Mouse (Mus musculus): Measurements from ENCODE around the gene Sfn. TPM values are rescaled to one million over a fixed set of nuclear protein-coding genes. Genes with fewer than 3 reads are reported as not detected.
A peak's percentile ranks its signal among the peaks of the same experiment; 100 is the strongest.

The Sfn gene
- polyA plus RNA-seq, 1 experiment from 2014 or later, result 339 TPM

DNA sequence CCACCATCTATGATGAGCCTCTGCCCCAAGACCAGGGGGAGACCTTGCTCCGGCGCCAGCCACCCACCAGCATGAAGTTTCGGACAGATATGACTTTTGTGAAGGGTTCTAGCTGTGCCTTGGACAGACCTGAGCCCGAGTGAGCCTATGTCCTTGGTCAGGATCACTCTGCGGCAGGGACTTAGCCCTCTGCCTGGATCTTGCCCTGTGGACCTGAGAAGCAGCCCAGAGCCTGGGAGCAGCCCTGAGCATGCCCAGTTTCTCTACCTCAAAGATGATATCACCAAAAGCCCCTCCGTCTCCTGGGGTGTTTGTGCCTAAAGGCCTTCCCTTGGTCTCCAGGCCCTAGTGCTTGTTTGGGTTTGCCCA, 18.3 kb downstream of the Sfn start:
- ATAC-seq (ENCODE audit: insufficient read depth, low FRiP score), result 0 out of 2 replicates have a peak, but pooled peaks have one; percentile 38
- H3K4me3 ChIP-seq (replicated peaks; ENCODE audit: low read length), result peak overlapping the region; percentile 77
- H3K27ac ChIP-seq (ENCODE audit: low read length), result peak overlapping the region; percentile 75
- 51% methylated on average over 6 of the region's 6 CpGs for WGBS
- peak overlapping the region; percentile 89 for H3K4me2 ChIP-seq (ENCODE audit: low read depth, low read length)
- peak overlapping the region; percentile 90 for H3K9ac ChIP-seq (ENCODE audit: low read length)
- peaks cover 13% of the 10 kb centered on the region for H3K4me1 ChIP-seq (ENCODE audit: control insufficient read depth, insufficient read depth, low read length)
- H3K9me3 ChIP-seq (replicated peaks; ENCODE audit: control insufficient read depth, low read length), result no peaks in the 10 kb centered on the region
- H3K27me3 ChIP-seq (ENCODE audit: control insufficient read depth, insufficient read depth, low read length), result no peaks in the 10 kb centered on the region
- H3K36me3 ChIP-seq (ENCODE audit: control insufficient read depth, insufficient read depth, low read length), result peaks cover 12% of the 10 kb centered on the region; the same call in 1 of the 2 replicates

DNA sequence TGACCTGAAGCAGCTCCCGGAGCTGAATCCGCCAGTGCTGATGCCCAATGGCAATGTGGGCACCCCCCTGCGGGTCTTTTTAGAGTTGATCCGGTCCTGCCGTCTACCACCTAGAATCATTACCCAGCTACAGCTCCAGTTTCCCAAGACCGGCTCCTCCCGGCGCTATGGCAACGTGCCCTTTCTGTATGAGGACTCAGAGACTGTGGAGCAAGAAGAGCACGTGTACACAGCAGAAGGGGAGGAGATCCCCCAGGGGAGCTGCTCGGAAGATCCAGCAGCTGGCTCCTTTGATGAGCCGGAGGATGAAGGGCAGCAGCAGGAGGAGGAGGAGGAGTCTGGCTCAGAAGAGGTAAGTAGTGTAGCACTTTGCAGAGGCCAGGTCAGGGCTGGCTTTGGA, 24.0 kb downstream of the Sfn start:
- WGBS, result 80% methylated on average over 12 of the region's 12 CpGs
- Histone ChIP-seq H3K36me3 (ENCODE audit: control insufficient read depth, insufficient read depth, low read length) (no peaks in the 10 kb centered on the region), H3K27me3 (ENCODE audit: control insufficient read depth, insufficient read depth, low read length) (no peaks in the 10 kb centered on the region), H3K4me2 (ENCODE audit: low read depth, low read length) (no peak overlapping the region), H3K27ac (ENCODE audit: low read length) (no peak overlapping the region), H3K9ac (ENCODE audit: low read length) (no peak overlapping the region), H3K9me3 (replicated peaks; ENCODE audit: control insufficient read depth, low read length) (no peaks in the 10 kb centered on the region), H3K4me3 (replicated peaks; ENCODE audit: low read length) (no peak overlapping the region), H3K4me1 (ENCODE audit: control insufficient read depth, insufficient read depth, low read length) (peaks cover 7% of the 10 kb centered on the region; the same call in 1 of the 2 replicates)
- ATAC-seq (ENCODE audit: insufficient read depth, low FRiP score), result no peak

- Histone ChIP-seq H3K4me3 (replicated peaks; ENCODE audit: low read length) (peak overlapping the region; percentile 94), H3K9me3 (replicated peaks; ENCODE audit: control insufficient read depth, low read length) (no peaks in the 10 kb centered on the region), H3K27ac (ENCODE audit: low read length) (peak overlapping the region; percentile 88; the same call in 1 of the 2 replicates), H3K27me3 (ENCODE audit: control insufficient read depth, insufficient read depth, low read length) (no peaks in the 10 kb centered on the region), H3K9ac (ENCODE audit: low read length) (peak overlapping the region; percentile 92), H3K36me3 (ENCODE audit: control insufficient read depth, insufficient read depth, low read length) (no peaks in the 10 kb centered on the region), H3K4me1 (ENCODE audit: control insufficient read depth, insufficient read depth, low read length) (peaks cover 7% of the 10 kb centered on the region; the same call in 1 of the 2 replicates), H3K4me2 (ENCODE audit: low read depth, low read length) (peak overlapping the region; percentile 98)
- peak; percentile 31 for ATAC-seq (ENCODE audit: insufficient read depth, low FRiP score)
- under 1% methylated on average over 41 of the region's 41 CpGs for WGBS
Measured at GRCm38 (mm10) chr4:133574843-133575202, 27.1 kb downstream of the Sfn start.

GRCm38 (mm10) chr4:133574070-133574842, 27.7 kb downstream of the Sfn start, which contains the start of gene Gpatch3:
Gene Gpatch3, plus strand, starts transcription at chr4:133574745.
- peak within 1 kb of the TSS; percentile 98 for H3K4me2 ChIP-seq (ENCODE audit: low read depth, low read length)
- H3K27ac ChIP-seq (ENCODE audit: low read length), result peak within 1 kb of the TSS; percentile 88
- H3K27me3 ChIP-seq (ENCODE audit: control insufficient read depth, insufficient read depth, low read length), result no peaks in the 10 kb centered on the region
- H3K36me3 ChIP-seq (ENCODE audit: control insufficient read depth, insufficient read depth, low read length), result no peaks in the 10 kb centered on the region
- peaks cover 7% of the 10 kb centered on the region; the same call in 1 of the 2 replicates for H3K4me1 ChIP-seq (ENCODE audit: control insufficient read depth, insufficient read depth, low read length)
- ATAC-seq (ENCODE audit: insufficient read depth, low FRiP score), result peak; percentile 89
- H3K9me3 ChIP-seq (replicated peaks; ENCODE audit: control insufficient read depth, low read length), result no peaks in the 10 kb centered on the region
- WGBS, result 6% methylated on average over 44 of the region's 44 CpGs
- H3K4me3 ChIP-seq (replicated peaks; ENCODE audit: low read length), result peak within 1 kb of the TSS; percentile 94
- peak within 1 kb of the TSS; percentile 92 for H3K9ac ChIP-seq (ENCODE audit: low read length)

- no peaks in the 10 kb centered on the region for H3K36me3 ChIP-seq (ENCODE audit: control insufficient read depth, insufficient read depth, low read length)
- H3K27me3 ChIP-seq (ENCODE audit: control insufficient read depth, insufficient read depth, low read length), result no peaks in the 10 kb centered on the region
- no peak overlapping the region for H3K4me2 ChIP-seq (ENCODE audit: low read depth, low read length)
- no peaks in the 10 kb centered on the region for H3K9me3 ChIP-seq (replicated peaks; ENCODE audit: control insufficient read depth, low read length)
- WGBS, result 40% methylated on average over 10 of the region's 10 CpGs
- ATAC-seq (ENCODE audit: insufficient read depth, low FRiP score), result 0 out of 2 replicates have a peak, but pooled peaks have one; percentile 14
- no peak overlapping the region for H3K4me3 ChIP-seq (replicated peaks; ENCODE audit: low read length)
- no peak overlapping the region for H3K27ac ChIP-seq (ENCODE audit: low read length)
- no peak overlapping the region for H3K9ac ChIP-seq (ENCODE audit: low read length)
- peaks cover 2% of the 10 kb centered on the region; the same call in 1 of the 2 replicates for H3K4me1 ChIP-seq (ENCODE audit: control insufficient read depth, insufficient read depth, low read length)
Measured at GRCm38 (mm10) chr4:133570066-133570466, 31.9 kb downstream of the Sfn start.

GRCm38 (mm10) chr4:133569291-133570065, 32.5 kb downstream of the Sfn start:
- H3K4me1 ChIP-seq (ENCODE audit: control insufficient read depth, insufficient read depth, low read length), result no peaks in the 10 kb centered on the region
- ATAC-seq (ENCODE audit: insufficient read depth, low FRiP score), result no peak
- H3K9me3 ChIP-seq (replicated peaks; ENCODE audit: control insufficient read depth, low read length), result 0 out of 2 replicates have a peak, but pooled peaks cover 2% of the 10 kb centered on the region
- no peak overlapping the region for H3K27ac ChIP-seq (ENCODE audit: low read length)
- no peak overlapping the region for H3K9ac ChIP-seq (ENCODE audit: low read length)
- H3K27me3 ChIP-seq (ENCODE audit: control insufficient read depth, insufficient read depth, low read length), result no peaks in the 10 kb centered on the region
- H3K4me2 ChIP-seq (ENCODE audit: low read depth, low read length), result no peak overlapping the region
- 66% methylated on average over 10 of the region's 10 CpGs for WGBS
- no peaks in the 10 kb centered on the region for H3K36me3 ChIP-seq (ENCODE audit: control insufficient read depth, insufficient read depth, low read length)
- no peak overlapping the region for H3K4me3 ChIP-seq (replicated peaks; ENCODE audit: low read length)

DNA sequence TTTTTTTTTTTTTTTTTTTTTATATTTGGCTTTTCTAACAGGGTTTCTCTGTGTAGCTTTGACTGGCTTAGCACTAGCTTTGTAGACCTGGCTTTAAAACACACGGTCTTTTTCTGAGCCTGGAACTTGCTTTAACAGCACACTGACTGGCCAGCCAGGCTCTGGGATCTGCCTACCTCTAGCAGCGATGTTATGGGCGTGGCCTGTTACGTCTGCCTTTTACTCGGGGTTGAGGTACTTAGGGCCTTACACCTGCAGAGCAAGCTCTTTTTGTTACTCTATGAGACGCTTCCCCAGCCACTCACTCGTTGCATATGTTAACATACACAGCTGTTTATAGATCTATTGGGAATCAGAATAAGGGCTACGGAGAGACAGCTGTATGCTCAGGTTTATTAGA, 34.7 kb downstream of the Sfn start:
- Histone ChIP-seq H3K9me3 (replicated peaks; ENCODE audit: control insufficient read depth, low read length) (0 out of 2 replicates have a peak, but pooled peaks cover 4% of the 10 kb centered on the region), H3K36me3 (ENCODE audit: control insufficient read depth, insufficient read depth, low read length) (no peaks in the 10 kb centered on the region), H3K9ac (ENCODE audit: low read length) (no peak overlapping the region), H3K4me1 (ENCODE audit: control insufficient read depth, insufficient read depth, low read length) (no peaks in the 10 kb centered on the region), H3K4me3 (replicated peaks; ENCODE audit: low read length) (no peak overlapping the region), H3K27ac (ENCODE audit: low read length) (no peak overlapping the region), H3K27me3 (ENCODE audit: control insufficient read depth, insufficient read depth, low read length) (no peaks in the 10 kb centered on the region), H3K4me2 (ENCODE audit: low read depth, low read length) (no peak overlapping the region)
- ATAC-seq (ENCODE audit: insufficient read depth, low FRiP score), result no peak
- 23% methylated on average over 8 of the region's 8 CpGs for WGBS

GRCm38 (mm10) chr4:133563123-133563571, 38.8 kb downstream of the Sfn start:
- no peaks in the 10 kb centered on the region for H3K36me3 ChIP-seq (ENCODE audit: control insufficient read depth, insufficient read depth, low read length)
- 0 out of 2 replicates have a peak, but pooled peaks cover 4% of the 10 kb centered on the region for H3K9me3 ChIP-seq (replicated peaks; ENCODE audit: control insufficient read depth, low read length)
- H3K27ac ChIP-seq (ENCODE audit: low read length), result no peak overlapping the region
- no peaks in the 10 kb centered on the region for H3K4me1 ChIP-seq (ENCODE audit: control insufficient read depth, insufficient read depth, low read length)
- no peaks in the 10 kb centered on the region for H3K27me3 ChIP-seq (ENCODE audit: control insufficient read depth, insufficient read depth, low read length)
- WGBS, result 72% methylated on average over 11 of the region's 11 CpGs
- ATAC-seq (ENCODE audit: insufficient read depth, low FRiP score), result peak; percentile 21; the same call in 1 of the 2 replicates
- H3K4me2 ChIP-seq (ENCODE audit: low read depth, low read length), result no peak overlapping the region
- H3K9ac ChIP-seq (ENCODE audit: low read length), result no peak overlapping the region
- H3K4me3 ChIP-seq (replicated peaks; ENCODE audit: low read length), result no peak overlapping the region

DNA sequence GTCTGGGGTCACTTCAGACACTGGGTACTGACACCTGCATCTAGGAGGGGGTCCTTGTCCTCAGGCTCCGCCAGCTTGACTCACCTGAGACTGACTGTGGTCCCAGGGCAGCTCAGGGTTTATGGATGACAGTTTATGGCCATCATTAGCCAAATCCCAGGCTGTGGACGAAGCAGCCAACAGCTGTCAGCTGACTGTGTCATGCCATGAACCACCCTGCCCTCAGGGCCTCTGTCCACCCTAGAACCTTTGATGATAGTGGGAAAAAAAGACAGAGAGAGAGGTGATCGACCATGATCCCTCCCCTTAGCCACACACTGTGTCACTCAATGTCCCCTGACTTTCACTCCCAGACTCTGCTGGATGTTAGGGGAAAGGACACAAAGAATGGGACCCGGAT, 40.3 kb downstream of the Sfn start:
- 71% methylated on average over 4 of the region's 4 CpGs for WGBS
- no peaks in the 10 kb centered on the region for H3K36me3 ChIP-seq (ENCODE audit: control insufficient read depth, insufficient read depth, low read length)
- H3K9me3 ChIP-seq (replicated peaks; ENCODE audit: control insufficient read depth, low read length), result 0 out of 2 replicates have a peak, but pooled peaks cover 4% of the 10 kb centered on the region
- no peak for ATAC-seq (ENCODE audit: insufficient read depth, low FRiP score)
- H3K9ac ChIP-seq (ENCODE audit: low read length), result no peak overlapping the region
- no peak overlapping the region for H3K4me3 ChIP-seq (replicated peaks; ENCODE audit: low read length)
- H3K27ac ChIP-seq (ENCODE audit: low read length), result no peak overlapping the region
- no peaks in the 10 kb centered on the region for H3K4me1 ChIP-seq (ENCODE audit: control insufficient read depth, insufficient read depth, low read length)
- no peak overlapping the region for H3K4me2 ChIP-seq (ENCODE audit: low read depth, low read length)
- no peaks in the 10 kb centered on the region for H3K27me3 ChIP-seq (ENCODE audit: control insufficient read depth, insufficient read depth, low read length)

Data from stomach, embryonic 16.5 days (tissue).